Mouse (Mus musculus) thymus, adult 2 months (tissue): ENCODE measurements around the gene Stxbp4.

Experiments used
- CTCF ChIP-seq: fragments of 200-500 bp; IDR thresholded peaks from 2 replicates; pipeline ENCODE4 v1.5.1; 2012; ENCODE audit warnings: mild to moderate bottlenecking, control low read depth, low read length, moderate library complexity, borderline replicate concordance; ENCODE audit not compliant: control insufficient read depth, poor library complexity, insufficient read depth; ENCODE audit errors: extremely low read depth
- POLR2A ChIP-seq: fragments of 200-500 bp; IDR thresholded peaks from 2 replicates; pipeline ENCODE4 v1.6.1; 2012; ENCODE audit warnings: mild to moderate bottlenecking, low read length, control low read depth, moderate library complexity; ENCODE audit not compliant: control insufficient read depth, poor library complexity, insufficient read depth; ENCODE audit errors: extremely low read depth

DNA sequence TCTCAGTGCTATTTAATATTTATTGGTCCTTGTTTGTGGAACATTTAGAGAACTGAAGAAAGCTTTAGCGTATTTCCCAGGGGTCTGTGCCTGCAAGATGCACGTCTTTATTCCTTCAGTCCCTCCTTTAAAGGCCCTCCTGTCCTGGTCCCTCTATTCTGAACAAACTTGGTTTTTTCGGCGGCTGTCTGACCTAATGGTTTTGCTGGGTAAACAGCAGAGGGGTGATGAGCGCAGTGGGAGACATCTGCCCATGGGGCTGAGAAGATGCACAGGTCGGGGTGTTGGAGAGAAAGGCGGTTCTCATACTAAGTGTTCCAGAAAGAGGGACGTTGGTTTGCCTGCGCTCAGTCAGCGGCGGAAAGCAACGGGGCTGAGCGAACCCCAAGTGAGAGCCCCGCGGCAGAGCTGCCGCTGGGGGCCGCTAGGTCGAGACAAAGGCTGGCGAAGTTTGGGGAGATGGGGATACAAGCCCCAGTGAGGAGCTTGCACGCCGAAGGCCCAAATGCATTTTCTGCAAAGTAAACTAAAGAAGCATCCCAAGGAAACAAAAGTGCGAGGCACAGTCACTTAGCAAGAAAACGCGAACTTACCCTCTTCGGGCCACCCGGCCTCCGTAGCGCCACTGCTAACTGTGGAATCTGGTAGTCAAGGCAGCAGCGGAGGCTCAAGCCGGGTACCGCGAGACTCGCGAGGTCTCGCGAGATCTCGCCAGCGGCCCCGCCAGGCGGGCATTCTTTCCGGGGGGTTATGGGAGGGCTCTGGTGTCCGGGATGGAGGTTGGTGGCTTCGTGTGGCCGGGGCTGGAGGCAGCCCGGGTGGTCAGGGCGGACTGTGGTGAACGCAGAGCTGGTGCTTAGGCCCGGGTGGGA lies at the start of gene Stxbp4, which contains the start of gene Cox11:
- peak; percentile 79 for TF ChIP-seq POLR2A
- peak; percentile 90 for TF ChIP-seq CTCF
